Mouse (Mus musculus): ENCODE measurements around the gene Vmn1r166.
"Not testable (repeated sequence)": the region's sequence is repeated elsewhere in the genome, so short reads cannot be mapped to it uniquely, and the experiment has no call there.

Gene Vmn1r166

GRCm38 (mm10) chr7:23251582-23251981 lies at the start of gene Vmn1r166:
Gene Vmn1r166, minus strand, starts transcription at chr7:23251682.
- not testable (repeated sequence) for DNase-seq (ENCODE audit: low read depth, low spot score)

- not testable (repeated sequence) for DNase-seq (ENCODE audit: low read depth, low spot score)
Measured at GRCm38 (mm10) chr7:23300892-23301291, 49.4 kb upstream of the Vmn1r166 start, which contains the start of gene Nlrp4e. Gene Nlrp4e, plus strand, starts transcription at chr7:23301192.

GRCm38 (mm10) chr7:23278800-23279199 lies 27.3 kb upstream of the Vmn1r166 start, which contains the start of gene Gm6902:
Gene Gm6902, minus strand, starts transcription at chr7:23278900.
- not testable (repeated sequence) for DNase-seq (ENCODE audit: low read depth, low spot score)

GRCm38 (mm10) chr7:23217032-23217431 lies 34.5 kb downstream of the Vmn1r166 start, which contains the start of gene Vmn1r165:
Gene Vmn1r165, plus strand, starts transcription at chr7:23217332.
- DNase-seq (ENCODE audit: low read depth, low spot score): not testable (repeated sequence)

Data from R1 (cell line).